Mouse (Mus musculus): ENCODE measurements around the gene Plcb2. TPM values are rescaled to one million over a fixed set of nuclear protein-coding genes. Genes with fewer than 3 reads are reported as not detected.
A peak's percentile ranks its signal among the peaks of the same experiment; 100 is the strongest.

The Plcb2 gene
- total RNA-seq, 2 experiments from 2014 or later: 0.08 to 0.27 TPM

DNA sequence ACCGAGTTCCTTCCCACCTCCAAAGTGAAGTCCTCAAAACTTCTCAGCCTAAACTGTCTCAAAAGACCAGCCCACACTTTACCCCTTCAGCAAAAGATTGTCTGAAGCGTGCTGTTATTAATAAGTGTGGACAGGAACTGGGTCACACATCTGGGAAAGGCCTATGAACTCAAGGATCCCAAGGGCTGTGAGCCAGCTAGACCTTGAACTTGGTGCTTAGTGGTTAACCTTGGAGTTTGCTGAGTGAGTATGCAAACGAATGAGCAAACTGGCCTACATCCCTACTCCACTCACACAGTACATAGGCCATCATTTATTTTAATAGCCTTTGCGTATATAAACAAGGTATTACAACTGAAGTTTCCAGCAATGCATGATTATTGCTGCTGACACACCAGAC, 2.7 kb downstream of the Plcb2 start:
- no peak for DNase-seq
- intact Hi-C loops (cut with DNase I; ENCODE audit: low total_unique reads): no loop called here

DNA sequence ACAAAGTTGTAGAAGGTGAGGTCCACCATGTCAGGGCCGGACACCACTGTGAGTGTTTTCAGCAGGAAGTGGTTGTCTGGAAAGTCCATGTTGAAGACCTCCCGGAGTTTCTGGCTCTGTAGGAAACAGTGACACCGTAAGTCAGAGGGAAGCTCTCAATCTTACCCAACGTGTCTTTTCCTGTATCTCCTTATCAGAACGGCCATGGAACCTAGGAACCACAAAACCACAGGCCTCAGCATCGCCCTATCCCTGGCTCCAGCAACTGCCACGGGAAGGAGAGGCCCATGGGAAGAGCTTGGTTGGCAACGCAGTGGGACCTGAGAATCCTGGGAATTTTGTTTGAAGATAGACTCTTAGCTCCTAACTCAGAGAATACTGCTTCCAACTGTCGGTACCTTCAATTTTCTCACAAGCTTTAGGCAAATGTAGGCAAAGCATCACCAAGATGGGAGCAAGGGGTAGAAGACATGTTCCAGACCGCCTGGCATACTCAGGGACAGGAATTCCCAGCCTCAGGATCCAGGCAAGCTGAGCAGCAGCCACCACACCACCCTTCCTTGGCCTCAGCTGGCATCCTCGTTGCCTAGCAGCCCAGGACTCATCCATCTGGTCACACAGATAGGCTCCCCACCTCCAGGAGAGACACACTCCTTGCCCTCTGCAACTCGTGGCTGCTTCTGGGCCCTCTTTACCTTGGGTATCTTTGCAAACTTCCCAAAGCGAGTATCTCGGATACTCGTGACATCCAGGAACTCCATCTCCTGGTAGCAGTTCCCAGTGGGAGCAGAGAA, 4.3 kb downstream of the Plcb2 start:
- DNase-seq: no peak
- intact Hi-C loops (cut with DNase I; ENCODE audit: low total_unique reads): no loop called here

DNA sequence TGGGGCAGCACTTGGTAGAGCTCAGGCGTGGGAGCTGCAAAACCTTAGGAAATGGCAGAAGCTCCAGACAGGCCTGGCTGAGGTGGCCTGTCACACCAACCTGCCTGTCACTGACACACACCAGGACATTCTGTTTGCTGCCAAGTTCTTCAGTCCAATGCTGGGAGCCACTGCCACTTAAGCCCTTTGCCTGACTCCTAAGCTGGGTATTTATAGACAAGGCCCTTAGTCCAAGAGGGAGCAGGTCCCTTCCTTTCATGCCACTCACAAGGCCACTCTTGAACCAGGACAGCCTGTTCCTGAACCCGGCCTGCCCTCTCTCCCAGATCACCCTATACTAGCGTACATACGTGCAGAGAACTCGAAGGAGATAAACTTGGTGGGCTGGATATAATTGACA, 11.6 kb downstream of the Plcb2 start:
- DNase-seq: no peak
- intact Hi-C loops (cut with DNase I; ENCODE audit: low total_unique reads): no loop called here

DNA sequence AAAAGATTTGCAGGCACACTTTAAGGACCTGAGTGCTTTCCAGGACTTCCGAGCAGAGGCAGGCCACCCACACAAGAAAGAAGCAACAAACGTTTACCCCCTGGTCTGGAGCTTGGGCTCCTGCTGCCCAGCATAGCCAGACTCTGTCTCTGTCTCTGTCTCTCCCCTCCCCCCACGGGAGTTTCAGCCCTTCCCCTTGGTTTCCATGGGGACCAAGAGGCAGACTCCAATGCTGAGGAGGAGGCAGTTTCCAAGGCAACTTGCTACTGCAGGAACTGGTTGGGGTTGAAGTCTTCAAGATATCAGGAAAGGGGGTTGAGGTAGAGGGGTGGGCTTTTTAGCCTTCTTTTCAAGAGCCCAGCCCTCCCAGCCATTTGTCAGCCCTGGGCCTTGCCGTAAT, 14.0 kb downstream of the Plcb2 start:
- no peak for DNase-seq
- intact Hi-C loops (cut with DNase I; ENCODE audit: low total_unique reads): no loop called here

DNA sequence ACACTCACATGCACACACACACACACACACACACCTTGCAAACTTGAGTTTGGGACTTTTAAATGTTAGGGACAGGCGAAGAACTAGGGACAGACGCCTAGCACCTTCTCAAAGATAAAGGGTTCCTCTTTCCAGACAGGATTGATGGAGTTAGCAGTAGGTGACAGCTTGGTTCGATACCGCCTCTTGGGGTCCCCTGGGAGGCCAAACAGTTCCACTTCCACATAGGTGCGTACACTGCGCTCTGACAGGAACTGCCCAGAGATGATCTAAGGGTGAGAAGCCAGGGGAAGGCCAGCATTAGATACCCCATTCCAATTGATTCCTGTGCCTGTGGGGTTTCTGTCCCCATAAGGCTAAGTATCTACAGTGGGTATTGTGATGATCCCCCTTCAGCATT, 14.6 kb downstream of the Plcb2 start:
- no peak for DNase-seq
- intact Hi-C loops (cut with DNase I; ENCODE audit: low total_unique reads): no loop called here

DNA sequence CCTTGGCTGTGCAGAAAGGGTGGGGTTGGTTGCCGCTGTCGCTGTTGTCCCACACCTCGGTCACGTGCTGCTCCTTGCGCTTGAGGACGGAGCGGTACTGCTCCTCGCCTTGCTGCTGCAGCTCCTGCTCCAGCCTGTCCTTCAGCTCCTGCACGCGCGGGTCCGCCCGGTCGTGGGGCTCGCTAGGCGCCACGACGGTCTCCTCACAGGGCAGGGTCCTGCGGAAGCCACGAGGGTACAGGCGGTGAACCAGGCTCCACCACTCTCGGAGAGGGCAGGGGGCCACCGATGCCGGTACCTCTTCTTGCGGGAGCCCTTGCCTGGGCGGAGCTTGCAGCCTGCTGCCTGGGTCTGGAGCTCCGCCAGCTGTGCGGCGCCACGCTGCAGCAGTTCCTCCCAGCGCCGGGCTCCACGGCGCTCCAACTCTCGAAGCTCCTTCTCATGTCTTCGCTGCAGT, 17.2 kb downstream of the Plcb2 start:
- peak; percentile 56 for DNase-seq
- intact Hi-C loops (cut with DNase I; ENCODE audit: low total_unique reads): no loop called here

DNA sequence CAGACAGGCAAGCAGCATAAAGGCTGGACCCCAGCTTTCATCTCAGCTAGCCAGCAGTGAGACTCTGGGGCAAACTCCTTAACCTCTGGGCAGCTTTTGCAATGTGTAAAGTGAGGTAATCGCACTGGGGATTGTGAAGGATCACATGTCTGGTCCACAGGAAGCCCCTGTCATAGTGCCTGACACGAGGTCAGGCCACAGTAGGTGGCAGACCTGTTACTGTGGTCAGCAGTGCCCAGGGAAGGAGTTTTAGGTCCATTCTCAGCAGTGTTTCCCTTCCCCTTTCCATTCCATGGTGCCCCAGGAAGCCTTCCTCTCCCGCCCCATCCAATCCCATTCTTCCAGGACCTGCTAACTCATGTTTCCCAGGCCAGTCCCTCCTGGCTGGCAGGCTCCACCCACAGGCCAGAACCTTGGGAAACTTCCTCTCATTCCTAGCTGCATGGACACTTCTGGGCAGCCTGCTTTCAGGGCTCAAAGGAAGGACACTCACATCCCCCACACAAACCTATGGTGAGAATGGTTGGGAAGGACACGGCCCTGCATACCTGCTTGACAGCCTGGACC, 18.5 kb downstream of the Plcb2 start:
- no peak for DNase-seq
- intact Hi-C loops (cut with DNase I; ENCODE audit: low total_unique reads): loop anchor here (10.0 kb wide), 1 partner anchor 75 kb away; no protein-coding TSS in a partner anchor

DNA sequence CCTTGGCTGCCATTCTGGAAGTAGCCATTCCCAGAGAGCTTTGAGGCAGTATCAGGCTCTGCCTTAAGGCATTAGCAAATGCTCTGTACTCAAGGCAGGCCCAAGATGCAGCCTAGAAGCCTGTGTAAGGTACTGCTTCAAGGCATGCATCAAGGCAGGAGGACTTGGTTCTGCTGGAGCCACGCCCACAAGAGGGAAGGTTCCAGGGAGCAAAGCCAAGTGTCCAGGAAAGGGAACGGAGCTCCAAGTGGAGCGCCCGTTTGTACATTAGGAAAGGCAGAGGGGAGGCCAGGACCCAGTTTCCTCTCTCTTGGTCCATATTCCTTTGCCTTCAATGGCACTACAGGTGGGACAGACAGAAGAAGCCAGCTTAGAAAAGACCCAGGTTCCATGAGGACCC, 19.8 kb downstream of the Plcb2 start:
- intact Hi-C loops (cut with DNase I; ENCODE audit: low total_unique reads): loop anchor here (10.0 kb wide), 1 partner anchor 76 kb away; no protein-coding TSS in a partner anchor
- no peak for DNase-seq

DNA sequence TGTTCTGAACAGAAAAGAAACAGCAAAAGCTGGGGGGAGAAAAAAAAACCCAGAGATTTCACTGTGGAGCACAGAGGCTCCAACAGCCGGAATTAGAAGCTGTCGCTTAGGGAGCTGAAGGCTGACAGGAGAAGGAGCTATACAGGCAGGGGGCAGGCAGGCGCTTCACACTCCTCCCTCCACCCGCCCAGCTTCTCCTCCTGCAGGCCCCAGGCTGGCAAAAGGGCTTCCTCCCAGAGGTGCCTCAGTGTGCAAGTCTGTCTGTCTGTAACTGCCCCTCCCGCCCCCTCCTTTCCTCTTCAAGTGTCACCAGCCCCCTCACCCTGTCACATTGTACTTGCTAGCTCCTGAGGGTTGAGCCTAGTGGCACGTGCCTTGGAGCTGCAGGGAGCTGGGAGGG, 21.8 kb downstream of the Plcb2 start:
- DNase-seq: no peak
- intact Hi-C loops (cut with DNase I; ENCODE audit: low total_unique reads): loop anchor here (10.0 kb wide), 1 partner anchor 78 kb away; no protein-coding TSS in a partner anchor

DNA sequence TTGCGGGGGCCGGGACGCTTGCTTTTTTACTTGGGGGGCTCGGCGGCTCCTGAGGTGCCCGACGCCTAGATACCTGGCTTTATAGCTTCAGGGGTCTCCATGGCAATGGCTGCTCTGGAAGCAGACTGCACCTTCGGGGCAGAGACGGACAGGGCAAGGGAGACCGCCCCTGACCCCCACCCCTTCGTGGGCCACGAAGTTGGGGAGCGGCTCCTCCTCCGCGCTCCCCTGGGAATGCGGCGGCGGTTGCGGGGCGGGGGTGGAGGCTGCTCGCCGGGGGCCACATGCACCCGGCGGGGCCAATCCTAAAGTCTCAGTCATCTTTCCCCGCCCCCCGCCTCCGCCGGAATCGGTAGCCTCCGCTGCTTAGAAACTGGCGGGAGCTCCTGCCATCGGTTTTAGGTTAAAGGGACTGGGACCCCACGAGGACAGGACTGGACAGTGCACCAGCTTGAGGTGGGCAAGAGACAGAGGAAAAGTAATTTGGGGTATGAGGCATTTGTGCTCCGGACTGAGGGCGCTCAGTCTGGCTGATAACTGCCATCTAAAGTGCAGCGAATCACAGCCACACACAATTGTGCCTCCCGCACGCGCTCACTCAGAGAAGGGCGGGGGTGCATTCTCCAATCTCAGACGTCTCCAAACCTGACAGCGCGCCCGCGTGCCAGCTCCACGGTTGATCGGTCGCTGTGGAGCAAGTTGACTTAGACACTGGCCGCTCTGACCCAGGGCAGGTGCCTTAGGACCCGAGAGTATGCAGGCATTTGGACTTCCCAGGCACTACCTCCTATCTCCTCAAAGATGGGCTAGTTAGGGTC, 24.1 kb downstream of the Plcb2 start, which contains the start of gene Ankrd63:
Gene Ankrd63 (minus strand): TSS at position 51 of the 818 bp plus-strand sequence.
- no peak for DNase-seq
- intact Hi-C loops (cut with DNase I; ENCODE audit: low total_unique reads): loop anchor here (10.0 kb wide), 1 partner anchor 81 kb away; no protein-coding TSS in a partner anchor

DNA sequence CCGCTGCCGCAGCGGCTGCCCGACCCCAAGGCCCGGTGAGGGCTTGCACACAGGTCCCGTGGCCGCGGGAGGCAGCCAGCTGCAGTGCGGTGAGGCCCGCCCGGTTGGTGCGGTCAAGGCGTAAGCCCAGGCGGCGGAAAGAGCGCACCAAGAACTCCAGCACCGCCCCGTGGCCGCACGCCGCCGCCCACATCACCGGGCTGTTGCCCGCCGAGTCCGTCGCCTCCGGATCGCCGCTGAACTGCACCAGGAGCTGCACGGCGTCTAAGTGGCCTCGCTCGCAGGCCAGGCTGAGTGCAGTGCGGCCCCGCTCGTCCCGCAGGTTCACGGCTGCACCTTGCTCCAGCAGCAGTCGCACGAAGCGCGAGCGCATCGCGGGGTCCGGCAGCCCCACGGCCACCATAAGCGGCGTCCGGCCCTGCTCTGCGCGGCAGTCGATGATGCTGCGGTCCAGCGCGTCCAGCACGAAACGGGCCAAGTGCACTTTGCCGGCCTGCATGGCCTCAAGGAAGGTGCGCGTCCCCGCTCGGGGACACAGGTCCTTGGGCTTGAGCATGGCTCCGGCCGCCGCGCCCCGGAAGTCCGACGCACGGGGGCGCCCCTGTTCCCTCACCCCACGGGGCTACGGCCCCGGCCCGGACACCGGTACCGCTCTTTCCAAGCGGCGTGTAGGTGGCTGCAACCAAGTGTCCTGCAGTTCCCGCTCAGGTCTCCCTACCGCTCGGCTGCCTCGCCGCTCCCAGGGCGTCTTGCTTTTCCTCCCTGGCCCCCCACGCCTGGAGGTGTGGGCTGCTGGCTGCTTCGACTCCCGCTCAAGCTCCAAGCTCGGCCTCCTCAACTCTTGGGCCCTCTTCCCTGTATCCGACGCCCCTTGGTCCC, 25.1 kb downstream of the Plcb2 start:
- peak; percentile 48 for DNase-seq
- intact Hi-C loops (cut with DNase I; ENCODE audit: low total_unique reads): loop anchor here (10.0 kb wide), 1 partner anchor 82 kb away; no protein-coding TSS in a partner anchor

DNA sequence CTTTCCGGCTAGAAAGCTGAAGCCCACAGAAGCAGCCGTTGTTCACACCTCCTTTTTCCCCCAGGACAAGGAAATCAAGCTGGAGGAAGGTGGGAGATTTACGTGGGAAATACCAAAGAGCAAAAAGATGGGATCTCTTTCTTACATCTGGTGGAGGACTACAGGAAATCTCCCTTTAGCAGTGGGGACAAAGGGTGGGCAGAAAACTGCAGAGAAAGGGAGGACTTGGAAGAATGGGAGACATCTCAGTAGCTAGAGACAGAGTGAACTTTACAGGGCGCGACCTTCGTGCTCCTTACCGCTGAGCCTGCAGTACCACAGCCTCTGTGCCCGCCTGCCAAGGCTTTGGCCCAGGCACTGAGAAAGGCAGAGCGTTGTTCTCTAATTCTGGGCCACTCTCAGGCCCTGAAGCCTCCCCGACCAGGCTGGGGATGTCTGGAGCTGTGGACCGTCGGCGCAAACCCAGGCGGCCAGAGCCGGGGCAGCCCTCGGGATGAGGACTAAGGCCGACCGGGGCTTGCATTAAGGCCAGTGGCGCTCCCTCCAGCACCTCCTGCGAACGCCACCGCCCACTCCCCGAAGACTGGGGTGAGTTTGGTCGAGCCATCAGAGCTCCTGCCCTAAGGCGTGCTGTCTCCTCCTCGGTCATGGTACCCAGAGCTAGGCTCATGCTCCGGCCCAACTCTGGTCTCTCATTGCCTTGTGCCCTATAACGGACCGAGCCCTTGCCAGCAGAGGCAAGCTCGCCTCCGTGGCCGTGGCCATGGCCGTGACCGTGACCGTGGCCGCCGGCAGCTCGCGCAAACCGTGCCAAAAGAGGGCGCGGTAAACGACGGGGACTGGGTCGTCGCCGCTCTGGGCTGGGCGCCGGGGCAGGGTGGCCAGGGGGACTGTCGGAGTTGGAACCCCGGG, 26.0 kb downstream of the Plcb2 start:
- DNase-seq: no peak
- intact Hi-C loops (cut with DNase I; ENCODE audit: low total_unique reads): loop anchor here (10.0 kb wide), 1 partner anchor 83 kb away; no protein-coding TSS in a partner anchor

DNA sequence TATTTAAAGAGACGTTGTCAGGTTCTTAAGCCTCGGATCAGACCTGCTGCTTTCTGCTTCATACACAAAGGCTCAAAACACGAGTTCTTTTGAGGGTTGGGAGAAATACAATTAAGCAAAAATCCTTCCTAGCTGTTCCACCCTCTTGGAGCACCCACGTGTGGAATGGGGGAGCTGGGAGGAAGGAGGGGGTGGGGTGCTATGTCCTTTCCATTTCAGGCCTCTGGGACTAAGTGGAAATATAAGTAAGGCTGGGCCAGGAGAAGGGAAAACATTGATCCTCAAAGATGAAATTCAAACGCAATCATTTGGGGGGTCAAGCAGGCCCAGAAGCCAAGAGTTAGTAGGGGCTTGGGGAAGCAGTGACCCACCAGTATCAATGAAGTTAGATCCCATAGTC, 27.1 kb downstream of the Plcb2 start:
- DNase-seq: no peak
- intact Hi-C loops (cut with DNase I; ENCODE audit: low total_unique reads): loop anchor here (10.0 kb wide), 1 partner anchor 84 kb away; no protein-coding TSS in a partner anchor

DNA sequence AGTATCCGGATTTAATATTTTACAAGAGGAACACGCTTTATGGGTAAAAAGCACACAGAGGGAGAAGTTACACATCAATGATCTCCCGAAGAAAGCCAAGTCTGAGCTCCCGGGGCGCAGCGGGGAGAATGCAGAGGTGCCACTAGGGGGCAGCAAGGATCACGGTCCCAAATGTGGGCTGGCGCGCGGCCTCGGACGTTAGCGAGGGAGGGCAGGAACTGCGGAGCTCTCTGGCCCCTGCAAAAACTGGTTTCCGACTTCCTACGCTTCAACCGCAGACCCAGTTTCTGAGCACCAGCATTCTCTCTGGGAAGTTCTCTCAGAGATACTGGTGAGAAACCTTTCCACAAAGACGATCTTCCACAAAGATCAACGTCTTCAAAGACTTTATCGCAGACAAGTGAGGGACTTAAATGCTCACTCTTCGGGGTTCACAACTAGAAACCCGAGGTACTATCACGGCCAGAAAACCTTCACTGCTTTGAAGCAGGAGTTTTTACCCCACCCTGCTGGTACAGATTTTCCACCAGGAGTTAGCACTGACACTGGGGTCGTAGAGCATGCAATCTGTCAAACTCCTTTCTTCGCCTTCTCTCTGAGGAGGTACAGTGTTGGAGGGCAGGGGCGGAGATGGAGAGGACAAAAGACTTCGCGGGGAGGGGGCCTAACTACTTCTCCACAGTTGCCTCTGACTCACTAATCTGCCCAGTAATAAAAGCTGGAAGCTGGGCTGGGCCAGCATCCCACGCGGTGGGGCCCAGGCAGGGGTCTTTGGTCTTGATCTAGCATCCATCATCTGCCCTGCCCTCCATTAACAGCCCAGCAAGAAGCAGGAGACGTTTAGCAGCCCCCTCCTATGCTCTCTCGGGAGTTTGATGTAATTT, 27.8 kb downstream of the Plcb2 start:
- intact Hi-C loops (cut with DNase I; ENCODE audit: low total_unique reads): loop anchor here (10.0 kb wide), 1 partner anchor 84 kb away; no protein-coding TSS in a partner anchor
- DNase-seq: peak; percentile 87

DNA sequence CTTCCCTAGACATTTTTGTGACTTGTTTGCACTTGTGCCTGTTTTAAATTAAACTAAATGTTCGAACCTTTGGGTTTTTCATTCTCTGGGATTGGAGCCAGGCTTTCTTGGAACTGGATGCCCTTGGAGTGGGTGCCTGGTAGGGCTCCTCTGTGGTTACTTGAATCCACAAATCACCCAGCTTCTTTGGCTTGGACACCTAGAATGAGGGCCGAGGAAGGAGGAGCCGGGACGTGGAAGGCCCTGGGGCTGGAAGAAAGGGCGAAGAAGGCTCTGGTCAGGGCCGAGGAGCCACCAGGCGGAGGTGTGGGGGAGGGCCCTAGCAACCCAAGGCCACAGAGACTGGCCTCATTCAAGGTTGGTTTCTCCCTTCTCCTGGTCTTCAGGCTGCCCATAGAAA, 30.3 kb downstream of the Plcb2 start:
- intact Hi-C loops (cut with DNase I; ENCODE audit: low total_unique reads): no loop called here
- no peak for DNase-seq

DNA sequence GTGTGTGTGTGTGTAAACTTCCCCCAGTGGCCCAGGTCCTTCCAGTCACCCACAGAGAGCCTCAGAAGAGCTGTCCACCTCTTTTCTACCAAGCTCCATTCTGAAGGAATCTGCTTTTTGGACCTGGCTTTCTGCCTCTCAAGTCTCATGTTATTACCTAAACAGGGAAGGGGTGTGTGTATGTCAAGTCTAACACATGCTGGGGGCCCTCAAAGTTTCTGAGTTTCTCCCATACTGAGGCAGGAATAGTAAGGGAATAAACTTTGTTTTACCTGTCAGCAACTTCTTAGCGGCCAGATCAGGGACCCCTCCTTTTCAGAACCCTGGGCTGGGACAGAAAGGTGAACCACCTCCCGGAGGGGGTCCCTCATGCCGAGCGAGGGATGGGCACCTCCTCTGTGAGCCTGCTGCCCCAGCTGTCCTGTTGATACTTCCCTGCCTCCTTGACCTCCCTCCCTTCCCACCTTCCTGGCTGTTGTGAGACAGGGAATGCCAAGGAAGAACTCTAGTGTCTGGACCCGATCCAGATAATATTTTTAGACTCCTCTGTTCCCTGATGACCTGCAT, 30.8 kb downstream of the Plcb2 start:
- intact Hi-C loops (cut with DNase I; ENCODE audit: low total_unique reads): no loop called here
- no peak for DNase-seq

Data from gastrocnemius, postnatal 14 days (tissue).